ENCODE assay signal across 25 mouse cellular contexts in genomic region chr8:83061257-83061656, GRCm38 (mm10).
A peak's percentile ranks its signal among the peaks of the same experiment; 100 is the strongest.
DNase-seq lines count a peak whose midpoint lies in the region; TF ChIP-seq lines count a peak whose summit lies in the region.
"Had no signal": no experiment of that assay in that cellular context is flagged by ENCODE, and none has a peak within 500 bp of the region (broad histone marks: within the 10 kb centered on the region; RNA-seq: fewer than 3 reads in every experiment).

No protein-coding gene starts in this region.

- WGBS in heart, embryonic 10.5 days = 70% methylated on average over 5 of the region's 5 CpGs

- no peaks in the 10 kb centered on the region for H3K36me3 ChIP-seq in heart, embryonic 10.5 days
- H3K36me3 ChIP-seq: forebrain, embryonic 10.5 days; forebrain, embryonic 15.5 days; G1E; heart, embryonic 12.5 days; heart, embryonic 15.5 days had no signal

- peak overlapping the region; percentile 63 for H3K27ac ChIP-seq in gastrocnemius, adult 2 months
- H3K27ac ChIP-seq in heart, embryonic 10.5 days = no peak overlapping the region
- peak overlapping the region; percentile 44 for H3K27ac ChIP-seq in brown adipose tissue, adult 24 weeks (replicated peaks; ENCODE audit: low read depth, low read length)
- H3K27ac ChIP-seq: forebrain, embryonic 10.5 days; forebrain, embryonic 15.5 days; heart, embryonic 15.5 days; hindbrain, embryonic 14.5 days; hindbrain, postnatal 0 days had no signal

- intact Hi-C loops in gastrocnemius, adult 2 months (cut with DNase I) = loop anchor here (5.0 kb wide), 1 partner anchor 94 kb away; no protein-coding TSS in a partner anchor

- no peaks in the 10 kb centered on the region for H3K9me3 ChIP-seq in heart, embryonic 10.5 days
- H3K9me3 ChIP-seq: forebrain, embryonic 10.5 days; forebrain, embryonic 15.5 days; G1E; heart, embryonic 12.5 days; heart, embryonic 15.5 days had no signal

- H3K4me1 ChIP-seq in heart, embryonic 10.5 days = no peaks in the 10 kb centered on the region
- peaks cover 18% of the 10 kb centered on the region for H3K4me1 ChIP-seq in brown adipose tissue, adult 24 weeks (ENCODE audit: control insufficient read depth, insufficient read depth, insufficient read length, low read length)
- H3K4me1 ChIP-seq: heart, embryonic 12.5 days; heart, embryonic 15.5 days had no signal

- H3K4me3 ChIP-seq in gastrocnemius, adult 2 months = no peak overlapping the region
- H3K4me3 ChIP-seq in heart, embryonic 10.5 days = no peak overlapping the region
- no peak overlapping the region for H3K4me3 ChIP-seq in brown adipose tissue, adult 24 weeks (ENCODE audit: insufficient read depth, low read depth, low read length)
- H3K4me3 ChIP-seq: forebrain, embryonic 10.5 days; forebrain, embryonic 15.5 days; heart, embryonic 12.5 days; heart, embryonic 15.5 days had no signal

- H3K27me3 ChIP-seq in heart, embryonic 10.5 days (ENCODE audit: insufficient read depth, poor library complexity, severe bottlenecking) = no peaks in the 10 kb centered on the region
- H3K27me3 ChIP-seq: CH12.LX; forebrain, embryonic 15.5 days; heart, embryonic 12.5 days; heart, embryonic 15.5 days; Patski had no signal

- no peak for TF ChIP-seq CTCF in gastrocnemius, adult 2 months (IDR thresholded peaks at IDR 0.05)

- peak; percentile 52 for DNase-seq in adrenal gland, postnatal 14 days
- DNase-seq in adrenal gland, adult 2 months = no peak
- no peak for DNase-seq in gastrocnemius, adult 2 months
- no peak for DNase-seq in gastrocnemius, postnatal 4 days (ENCODE audit: low spot score in 2 of 2)
- peak; percentile 36 for DNase-seq in heart, embryonic 10.5 days (ENCODE audit: low spot score)
- DNase-seq in heart, adult 18-20 months = no peak
- DNase-seq: adrenal gland, adult 8-10 months; B cell, adult 2 months; cerebellum, adult 18-20 months; cerebellum, adult 9-10 months; cerebellum, postnatal 14 days; heart, postnatal 10 days; heart, postnatal 4 days; kidney, adult 18-20 months; kidney, adult 9 months had no signal

Comparison
In these comparisons a context has a peak if more than half of its experiments do, and no peak if none do; other contexts are left out.
1. DNase-seq: peak in adrenal gland, postnatal 14 days (single experiment) and heart, embryonic 10.5 days (single experiment); none in adrenal gland, adult 2 months (single experiment), gastrocnemius, adult 2 months (single experiment), gastrocnemius, postnatal 4 days (0 of 2) and heart, adult 18-20 months (0 of 2).